Mouse (Mus musculus): ENCODE results near the gene Nfib.

Gene Nfib

GRCm38 (mm10) chr4:82690267-82690666 lies 15.3 kb downstream of the Nfib start:
- DNase-seq = no peak

GRCm38 (mm10) chr4:82686037-82686436 lies 19.5 kb downstream of the Nfib start:
- DNase-seq = no peak

- DNase-seq = no peak
Measured at GRCm38 (mm10) chr4:82684088-82684715, 21.3 kb downstream of the Nfib start.

GRCm38 (mm10) chr4:82683583-82683982 lies 22.0 kb downstream of the Nfib start:
- no peak for DNase-seq

- no peak for DNase-seq
Measured at GRCm38 (mm10) chr4:82676104-82676503, 29.4 kb downstream of the Nfib start.

GRCm38 (mm10) chr4:82667271-82667872 lies 38.2 kb downstream of the Nfib start:
- DNase-seq = no peak

- no peak for DNase-seq
Measured at GRCm38 (mm10) chr4:82664436-82664835, 41.1 kb downstream of the Nfib start.

- no peak for DNase-seq
Measured at GRCm38 (mm10) chr4:82663749-82664381, 41.7 kb downstream of the Nfib start.

GRCm38 (mm10) chr4:82662626-82663025 lies 42.9 kb downstream of the Nfib start:
- no peak for DNase-seq

- DNase-seq = no peak
Measured at GRCm38 (mm10) chr4:82662222-82662621, 43.3 kb downstream of the Nfib start.

GRCm38 (mm10) chr4:82661215-82661614 lies 44.3 kb downstream of the Nfib start:
- DNase-seq = no peak

- no peak for DNase-seq
Measured at GRCm38 (mm10) chr4:82645679-82646078, 59.9 kb downstream of the Nfib start.

GRCm38 (mm10) chr4:82644797-82645196 lies 60.8 kb downstream of the Nfib start:
- no peak for DNase-seq

- no peak for DNase-seq
Measured at GRCm38 (mm10) chr4:82643734-82644085, 61.8 kb downstream of the Nfib start.

GRCm38 (mm10) chr4:82643022-82643733 lies 62.4 kb downstream of the Nfib start:
- no peak for DNase-seq

- DNase-seq = no peak
Measured at GRCm38 (mm10) chr4:82641066-82641680, 64.4 kb downstream of the Nfib start.

- no peak for DNase-seq
Measured at GRCm38 (mm10) chr4:82638251-82638650, 67.3 kb downstream of the Nfib start.

- no peak for DNase-seq
Measured at GRCm38 (mm10) chr4:82637633-82638032, 67.9 kb downstream of the Nfib start.

- DNase-seq = no peak
Measured at GRCm38 (mm10) chr4:82636658-82637057, 68.9 kb downstream of the Nfib start.

- DNase-seq = no peak
Measured at GRCm38 (mm10) chr4:82635881-82636280, 69.7 kb downstream of the Nfib start.

- no peak for DNase-seq
Measured at GRCm38 (mm10) chr4:82635118-82635517, 70.4 kb downstream of the Nfib start.

GRCm38 (mm10) chr4:82634365-82634764 lies 71.2 kb downstream of the Nfib start:
- no peak for DNase-seq

- DNase-seq = no peak
Measured at GRCm38 (mm10) chr4:82624285-82625045, 81.1 kb downstream of the Nfib start.
